Mouse (Mus musculus): ENCODE data around the gene Thrb.

DNA sequence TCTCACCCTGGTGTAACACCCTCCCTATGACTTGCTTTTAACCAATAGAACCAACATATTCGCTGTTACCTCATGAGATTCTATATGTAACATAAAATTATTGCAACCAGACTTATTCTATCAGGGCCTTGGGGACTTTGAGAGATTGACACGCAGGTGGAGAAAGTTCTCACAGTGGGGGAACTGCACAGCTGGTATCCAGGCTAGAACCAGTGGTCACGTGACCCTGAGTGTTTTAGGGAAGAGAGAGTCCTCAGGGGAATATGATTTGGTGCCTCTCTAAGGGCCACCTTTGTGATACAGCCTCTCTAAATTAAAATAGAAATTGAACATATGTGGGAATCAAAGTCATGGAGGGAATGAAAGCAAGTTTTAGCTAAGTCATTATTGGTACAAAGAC is 371.9 kb downstream of the Thrb start:
- TF ChIP-seq CTCF (IDR thresholded peaks at IDR 0.05; ENCODE audit: control insufficient read depth, insufficient read depth, low read length) (no peak), POLR2A (IDR thresholded peaks at IDR 0.05; ENCODE audit: borderline replicate concordance, control insufficient read depth, low read depth, low read length) (no peak)
